Mouse (Mus musculus) brown adipose tissue, adult 24 weeks (tissue): ENCODE measurements around the gene Schip1. TPM values are rescaled to one million over a fixed set of nuclear protein-coding genes. Genes with fewer than 3 reads are reported as not detected.

Source experiments
- H3K27ac ChIP-seq: fragments of 200-500 bp; replicated peaks from 2 replicates; pipeline ENCODE4 v1.5.1; 2012; ENCODE audit warnings: low read depth, mild to moderate bottlenecking, low read length
- H3K4me1 ChIP-seq: fragments of 200-500 bp; 2 replicates; pipeline ENCODE4 v1.6.1; 2012; ENCODE audit warnings: low read length, mixed read lengths; ENCODE audit not compliant: control insufficient read depth, insufficient read depth, insufficient read length
- H3K4me3 ChIP-seq: fragments of 200-500 bp; 2 replicates; pipeline ENCODE4 v1.5.1; 2012; ENCODE audit warnings: low read depth, mild to moderate bottlenecking, low read length, moderate library complexity; ENCODE audit not compliant: insufficient read depth
- polyA plus RNA-seq: library from polyadenylated mRNA; stranded (reverse); fragments of >200 nt; gene quantifications from 2 replicates; pipeline ENCODE4 v1.2.4, GENCODE M21; 2012; ENCODE audit not compliant: missing spikeins, insufficient read depth, insufficient read length

Gene Schip1
- polyA plus RNA-seq, 1 experiment: 6.5 TPM

- peak overlapping the region; percentile 89 for H3K27ac ChIP-seq
- peaks cover 28% of the 10 kb centered on the region for H3K4me1 ChIP-seq
- peak overlapping the region; percentile 46 for H3K4me3 ChIP-seq
Measured at GRCm38 (mm10) chr3:68583031-68583693, 518.6 kb downstream of the Schip1 start.

GRCm38 (mm10) chr3:68583771-68584511 is 519.3 kb downstream of the Schip1 start:
- Histone ChIP-seq H3K4me3 (peak overlapping the region; percentile 46), H3K27ac (peak overlapping the region; percentile 91), H3K4me1 (peaks cover 29% of the 10 kb centered on the region)

- peak overlapping the region; percentile 17 for H3K27ac ChIP-seq
- H3K4me3 ChIP-seq: no peak overlapping the region
- peaks cover 35% of the 10 kb centered on the region for H3K4me1 ChIP-seq
Measured at GRCm38 (mm10) chr3:68585213-68585612, 520.6 kb downstream of the Schip1 start.

- Histone ChIP-seq H3K4me1 (peaks cover 38% of the 10 kb centered on the region), H3K27ac (peak overlapping the region; percentile 96), H3K4me3 (no peak overlapping the region)
Measured at GRCm38 (mm10) chr3:68586646-68587064, 522.1 kb downstream of the Schip1 start.

- Histone ChIP-seq H3K27ac (peak overlapping the region; percentile 96), H3K4me1 (peaks cover 37% of the 10 kb centered on the region), H3K4me3 (no peak overlapping the region)
Measured at GRCm38 (mm10) chr3:68587567-68588245, 523.1 kb downstream of the Schip1 start.

GRCm38 (mm10) chr3:68589220-68589840 is 524.7 kb downstream of the Schip1 start:
- H3K4me1 ChIP-seq: peaks cover 30% of the 10 kb centered on the region
- H3K27ac ChIP-seq: peak overlapping the region; percentile 56
- H3K4me3 ChIP-seq: no peak overlapping the region

GRCm38 (mm10) chr3:68590436-68590835 is 525.8 kb downstream of the Schip1 start:
- peaks cover 30% of the 10 kb centered on the region for H3K4me1 ChIP-seq
- no peak overlapping the region for H3K27ac ChIP-seq
- no peak overlapping the region for H3K4me3 ChIP-seq

GRCm38 (mm10) chr3:68592575-68592974 is 528.0 kb downstream of the Schip1 start:
- peaks cover 19% of the 10 kb centered on the region for H3K4me1 ChIP-seq
- no peak overlapping the region for H3K27ac ChIP-seq
- no peak overlapping the region for H3K4me3 ChIP-seq

GRCm38 (mm10) chr3:68593073-68593867 is 528.7 kb downstream of the Schip1 start:
- Histone ChIP-seq H3K4me1 (peaks cover 14% of the 10 kb centered on the region), H3K4me3 (no peak overlapping the region), H3K27ac (no peak overlapping the region)

- H3K4me1 ChIP-seq: peaks cover 6% of the 10 kb centered on the region
- no peak overlapping the region for H3K4me3 ChIP-seq
- no peak overlapping the region for H3K27ac ChIP-seq
Measured at GRCm38 (mm10) chr3:68595316-68595925, 530.8 kb downstream of the Schip1 start.

GRCm38 (mm10) chr3:68596938-68597337 is 532.3 kb downstream of the Schip1 start:
- Histone ChIP-seq H3K4me1 (peaks cover 5% of the 10 kb centered on the region), H3K27ac (no peak overlapping the region)

GRCm38 (mm10) chr3:68602891-68603290 is 538.3 kb downstream of the Schip1 start:
- no peak overlapping the region for H3K4me3 ChIP-seq
- no peak overlapping the region for H3K27ac ChIP-seq
- H3K4me1 ChIP-seq: no peaks in the 10 kb centered on the region; the same call in 1 of the 2 replicates

More at GRCm38 (mm10) chr3:68596938-68597337, 532.3 kb downstream of the Schip1 start:
- no peak overlapping the region for H3K4me3 ChIP-seq

- Histone ChIP-seq H3K4me1 (0 out of 2 replicates have a peak, but pooled peaks cover 3% of the 10 kb centered on the region), H3K4me3 (no peak overlapping the region), H3K27ac (no peak overlapping the region)
Measured at GRCm38 (mm10) chr3:68604467-68604866, 539.9 kb downstream of the Schip1 start.

- H3K4me1 ChIP-seq: peaks cover 5% of the 10 kb centered on the region; the same call in 1 of the 2 replicates
- no peak overlapping the region for H3K27ac ChIP-seq
Measured at GRCm38 (mm10) chr3:68604962-68605361, 540.4 kb downstream of the Schip1 start.

More at GRCm38 (mm10) chr3:68604962-68605361, 540.4 kb downstream of the Schip1 start:
- no peak overlapping the region for H3K4me3 ChIP-seq
